Mouse (Mus musculus) myocyte (in vitro differentiated cells): ENCODE data around the gene Rrp1b. TPM values are rescaled to one million over a fixed set of nuclear protein-coding genes. Genes with fewer than 3 reads are reported as not detected.

Source experiments
- H3K27me3 ChIP-seq: one replicate; pipeline ENCODE4 v1.6.1; 2011; ENCODE audit not compliant: control insufficient read depth, insufficient read depth, insufficient read length
- H3K36me3 ChIP-seq: one replicate; pipeline ENCODE4 v1.6.1; 2011; ENCODE audit not compliant: control insufficient read depth, insufficient read depth
- H3K4me2 ChIP-seq: one replicate; pipeline ENCODE4 v1.6.1; 2011; ENCODE audit warnings: low read depth, control low read depth
- H3K4me3 ChIP-seq: one replicate; pipeline ENCODE4 v1.5.1; 2011; ENCODE audit warnings: mild to moderate bottlenecking, control low read depth, moderate library complexity
- H3K79me2 ChIP-seq: one replicate; pipeline ENCODE4 v1.6.1; 2011; ENCODE audit not compliant: control insufficient read depth, insufficient read depth
- H3ac ChIP-seq: one replicate; pipeline ENCODE4 v1.6.1; 2011; ENCODE audit not compliant: control insufficient read depth, insufficient read length
- CEBPB ChIP-seq: IDR thresholded peaks from 2 replicates; pipeline ENCODE4 v1.6.1; 2011; ENCODE audit warnings: mild to moderate bottlenecking, moderate library complexity; ENCODE audit not compliant: poor library complexity, insufficient read depth, severe bottlenecking
- E2F4 ChIP-seq: IDR thresholded peaks from one replicate; pipeline ENCODE4 v1.6.1; 2011; ENCODE audit warnings: mild to moderate bottlenecking, control low read depth, moderate library complexity; ENCODE audit not compliant: insufficient read depth
- MAX ChIP-seq: IDR thresholded peaks from one replicate; pipeline ENCODE4 v1.6.1; 2011; ENCODE audit warnings: low read depth, mild to moderate bottlenecking, control low read depth
- MYOD1 ChIP-seq, 3 experiments: IDR thresholded peaks; one replicate each; pipeline ENCODE4 v1.6.1; 2011; ENCODE audit warnings: control low read depth in 2 of 3, low read depth in 2 of 3, mild to moderate bottlenecking in 2 of 3, moderate library complexity in 1 of 3; ENCODE audit not compliant: insufficient read length in 2 of 3, control insufficient read depth in 1 of 3
- MYOG ChIP-seq, 3 experiments: IDR thresholded peaks; one replicate each; pipeline ENCODE4 v1.6.1; 2011; ENCODE audit warnings: control low read depth in 2 of 3, low read depth in 2 of 3, mild to moderate bottlenecking in 2 of 3; ENCODE audit not compliant: insufficient read length in 2 of 3, control insufficient read depth in 1 of 3, insufficient read depth in 1 of 3
- POLR2A ChIP-seq: IDR thresholded peaks from one replicate; pipeline ENCODE4 v1.6.1; 2011; ENCODE audit warnings: low read depth, mild to moderate bottlenecking, control low read depth, moderate library complexity; ENCODE audit not compliant: insufficient read length
- POLR2AphosphoS2 ChIP-seq: IDR thresholded peaks from one replicate; pipeline ENCODE4 v1.6.1; 2011; ENCODE audit warnings: low read depth, control low read depth; ENCODE audit not compliant: insufficient read length
- REST ChIP-seq: IDR thresholded peaks from one replicate; pipeline ENCODE4 v1.6.1; 2011; ENCODE audit warnings: mild to moderate bottlenecking, control low read depth, moderate library complexity; ENCODE audit not compliant: insufficient read depth, insufficient read length
- SRF ChIP-seq: IDR thresholded peaks from one replicate; pipeline ENCODE4 v1.6.1; 2011; ENCODE audit warnings: low read depth; ENCODE audit not compliant: control insufficient read depth, insufficient read length
- TCF12 ChIP-seq: IDR thresholded peaks from one replicate; pipeline ENCODE4 v1.6.1; 2011; ENCODE audit warnings: mild to moderate bottlenecking, control low read depth; ENCODE audit not compliant: poor library complexity, insufficient read depth, severe bottlenecking
- TCF3 ChIP-seq: IDR thresholded peaks from one replicate; pipeline ENCODE4 v1.6.1; 2011; ENCODE audit warnings: low read depth, control low read depth; ENCODE audit not compliant: insufficient read length
- USF1 ChIP-seq: IDR thresholded peaks from one replicate; pipeline ENCODE4 v1.6.1; 2011; ENCODE audit warnings: low read depth, mild to moderate bottlenecking, control low read depth, moderate library complexity
- polyA plus RNA-seq: library from polyadenylated mRNA; unstranded; fragments of >200 nt; fragmentation: generic; extraction: Trizol; gene quantifications from one replicate; pipeline ENCODE4 v1.2.1, GENCODE M21; 2012; ENCODE audit warnings: missing spikeins

The Rrp1b gene
- polyA plus RNA-seq, 1 experiment: 13.1 TPM

GRCm38 (mm10) chr17:32006800-32007199 is 29.1 kb upstream of the Rrp1b start:
- Histone ChIP-seq H3K36me3 (no peaks in the 10 kb centered on the region), H3K27me3 (no peaks in the 10 kb centered on the region), H3K4me2 (no peak overlapping the region), H3K79me2 (no peaks in the 10 kb centered on the region), H3ac (no peak overlapping the region), H3K4me3 (no peak overlapping the region)
- TF ChIP-seq MAX (no peak), POLR2A (no peak), POLR2AphosphoS2 (no peak), USF1 (peak; percentile 5)

DNA sequence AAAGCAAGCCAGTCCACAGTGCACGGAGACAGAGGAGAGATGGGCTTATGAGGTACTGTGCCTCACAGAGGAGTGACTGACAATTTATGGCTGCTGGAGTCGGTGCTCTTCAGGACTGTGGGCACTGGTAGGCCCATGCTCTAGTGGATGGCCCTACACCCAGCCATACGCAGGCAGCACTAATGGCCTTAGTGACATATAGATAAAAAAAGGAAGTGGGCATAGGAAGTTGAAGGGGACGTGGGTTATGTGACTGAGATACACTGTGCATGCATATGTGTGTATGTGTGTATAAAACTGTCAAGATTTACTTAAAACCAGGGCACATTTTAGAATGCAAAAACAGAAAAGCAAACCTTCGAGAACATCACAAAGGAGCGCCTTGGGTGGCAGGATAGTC is 24.2 kb upstream of the Rrp1b start:
- Histone ChIP-seq H3ac (no peak overlapping the region), H3K4me2 (no peak overlapping the region), H3K4me3 (no peak overlapping the region), H3K27me3 (no peaks in the 10 kb centered on the region), H3K79me2 (no peaks in the 10 kb centered on the region), H3K36me3 (no peaks in the 10 kb centered on the region)
- TF ChIP-seq TCF12 (no peak), E2F4 (no peak), REST (no peak), MYOD1 (IDR thresholded peaks at IDR 0.05; ENCODE audit: control insufficient read depth in 1 of 3, insufficient read length in 2 of 3, low read depth in 2 of 3) (no peak)

DNA sequence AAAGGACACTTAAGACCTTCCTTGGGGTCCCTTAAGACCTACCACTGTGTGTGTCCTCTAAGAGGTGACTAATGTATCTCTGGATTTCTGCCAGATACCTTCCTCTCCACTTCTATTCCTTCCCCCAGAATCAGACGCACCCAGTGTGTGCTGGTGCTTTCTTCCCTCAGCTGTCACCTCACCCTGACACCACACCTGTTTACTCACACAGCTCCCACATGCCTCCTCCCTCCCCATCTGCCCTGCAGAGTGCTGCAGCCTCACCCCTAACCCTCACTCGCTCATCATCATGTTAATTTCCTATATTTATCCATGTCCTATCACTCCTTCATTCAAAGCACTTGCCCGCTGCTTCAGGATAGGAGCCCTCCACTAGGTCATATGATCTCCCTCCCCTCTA is 23.6 kb upstream of the Rrp1b start:
- H3K4me3 ChIP-seq: no peak overlapping the region
- no peaks in the 10 kb centered on the region for H3K79me2 ChIP-seq
- H3ac ChIP-seq: no peak overlapping the region
- H3K27me3 ChIP-seq: no peaks in the 10 kb centered on the region
- H3K4me2 ChIP-seq: peak overlapping the region; percentile 1
- no peaks in the 10 kb centered on the region for H3K36me3 ChIP-seq
- TF ChIP-seq SRF (no peak), MYOG (IDR thresholded peaks at IDR 0.05; ENCODE audit: control insufficient read depth in 1 of 3, insufficient read depth in 1 of 3, insufficient read length in 2 of 3, low read depth in 2 of 3) (peak; percentile 86 to 98 (median 93)), MYOD1 (IDR thresholded peaks at IDR 0.05; ENCODE audit: control insufficient read depth in 1 of 3, insufficient read length in 2 of 3, low read depth in 2 of 3) (peak; percentile 62 to 98 (median 87)), TCF12 (peak; percentile 71), E2F4 (no peak), CEBPB (no peak), TCF3 (peak; percentile 87), POLR2AphosphoS2 (no peak), MAX (no peak)

DNA sequence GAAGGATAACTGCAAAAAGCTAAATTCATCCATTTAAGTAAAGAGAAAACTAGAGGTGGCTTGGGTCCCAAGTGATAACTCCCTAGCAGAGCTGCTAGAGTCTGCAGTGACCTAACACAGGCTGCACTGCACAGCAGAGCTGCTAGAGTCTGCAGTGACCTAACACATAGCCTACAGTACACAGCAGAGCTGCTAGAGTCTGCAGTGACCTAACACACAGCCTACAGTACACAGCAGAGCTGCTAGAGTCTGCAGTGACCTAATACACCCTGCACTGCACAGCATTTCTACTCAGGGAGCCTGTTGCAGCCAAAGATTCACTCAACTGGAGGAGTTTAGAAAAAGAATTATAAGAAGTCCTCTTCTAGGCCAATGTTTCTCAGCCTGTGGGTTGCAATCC is 22.2 kb upstream of the Rrp1b start:
- H3K4me2 ChIP-seq: no peak overlapping the region
- H3K27me3 ChIP-seq: no peaks in the 10 kb centered on the region
- TF ChIP-seq TCF12 (no peak), POLR2A (no peak), MAX (no peak), REST (no peak), TCF3 (no peak)
- no peak overlapping the region for H3ac ChIP-seq
- no peaks in the 10 kb centered on the region for H3K79me2 ChIP-seq
- no peaks in the 10 kb centered on the region for H3K36me3 ChIP-seq
- H3K4me3 ChIP-seq: no peak overlapping the region

- no peaks in the 10 kb centered on the region for H3K36me3 ChIP-seq
- no peak overlapping the region for H3K4me3 ChIP-seq
- TF ChIP-seq MYOG (IDR thresholded peaks at IDR 0.05; ENCODE audit: control insufficient read depth in 1 of 3, insufficient read depth in 1 of 3, insufficient read length in 2 of 3, low read depth in 2 of 3): peak in 1 of 3 experiments; percentile 22
- TF ChIP-seq E2F4: no peak
- H3K4me2 ChIP-seq: no peak overlapping the region
- no peaks in the 10 kb centered on the region for H3K27me3 ChIP-seq
- no peaks in the 10 kb centered on the region for H3K79me2 ChIP-seq
- no peak overlapping the region for H3ac ChIP-seq
Measured at GRCm38 (mm10) chr17:32016481-32016880, 19.4 kb upstream of the Rrp1b start.

GRCm38 (mm10) chr17:32018127-32018894 is 17.6 kb upstream of the Rrp1b start:
- peak overlapping the region; percentile 46 for H3K4me2 ChIP-seq
- H3K4me3 ChIP-seq: no peak overlapping the region
- no peaks in the 10 kb centered on the region for H3K79me2 ChIP-seq
- no peaks in the 10 kb centered on the region for H3K27me3 ChIP-seq
- no peaks in the 10 kb centered on the region for H3K36me3 ChIP-seq
- no peak overlapping the region for H3ac ChIP-seq
- TF ChIP-seq SRF (no peak), MAX (no peak), TCF3 (peak; percentile 61), TCF12 (peak; percentile 88), MYOD1 (IDR thresholded peaks at IDR 0.05; ENCODE audit: control insufficient read depth in 1 of 3, insufficient read length in 2 of 3, low read depth in 2 of 3) (peak; percentile 91 to 94 (median 91)), USF1 (no peak), MYOG (IDR thresholded peaks at IDR 0.05; ENCODE audit: control insufficient read depth in 1 of 3, insufficient read depth in 1 of 3, insufficient read length in 2 of 3, low read depth in 2 of 3) (peak; percentile 82 to 96 (median 95))
